Mouse (Mus musculus) adipose tissue, adult 10 weeks (tissue): ENCODE data around the gene Gm10377. TPM values are rescaled to one million over a fixed set of nuclear protein-coding genes. Genes with fewer than 3 reads are reported as not detected.

Experiments used
- polyA plus RNA-seq: library from polyadenylated mRNA; stranded (reverse); fragments of 350-450 nt; fragmentation: Illumina TruSeq; extraction: RNeasy Lipid Tissue Mini Kit (QIAGEN cat#74804); gene quantifications from one replicate; pipeline ENCODE4 v1.2.3, GENCODE M21; 2014; ENCODE audit warnings: low read depth, low replicate concordance

Gm10377 gene
- not detected for polyA plus RNA-seq

DNA sequence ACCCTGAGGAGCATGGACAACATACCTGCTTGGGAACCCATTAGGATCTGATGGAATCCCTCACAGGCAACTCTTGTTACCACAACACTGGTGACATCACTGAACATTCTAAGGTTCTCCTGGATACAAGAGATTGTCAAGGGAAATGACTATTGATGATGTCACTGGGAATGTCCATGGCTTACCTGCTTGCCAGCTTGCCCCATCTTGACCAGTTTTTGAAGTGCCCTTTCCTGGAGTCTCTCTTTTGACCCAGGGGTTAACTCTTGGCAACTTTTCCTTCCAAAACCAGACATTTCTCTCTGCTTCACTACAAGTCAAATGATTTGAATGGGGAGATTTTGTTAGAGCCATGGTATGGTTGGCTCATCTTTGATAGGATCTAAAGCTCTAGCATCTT, at the start of gene Gm10377:
Gm10377 (minus strand) TSS at position 101 of the 400 bp plus-strand sequence.

GRCm38 (mm10) chr14:42768721-42769120, 29.1 kb downstream of the Gm10377 start, which contains the start of gene Gm3015:
Gene Gm3015 (minus strand): TSS chr14:42768821.

Other genes starting within 250 kb of the Gm10377 start
- not detected for gene Gm17124, start 198.1 kb downstream of the Gm10377 start, polyA plus RNA-seq
- gene Gm3633, start 156.1 kb downstream of the Gm10377 start, polyA plus RNA-seq = not detected
- not detected for gene Gm10378, start 142.0 kb downstream of the Gm10377 start, polyA plus RNA-seq
- not detected for gene Gm3015, start 29.2 kb downstream of the Gm10377 start, polyA plus RNA-seq
- gene Gm21977, start 55.5 kb upstream of the Gm10377 start, polyA plus RNA-seq = not detected
- not detected for gene Gm8082, start 195.6 kb upstream of the Gm10377 start, polyA plus RNA-seq
- not detected for gene Gm10376, start 217.6 kb upstream of the Gm10377 start, polyA plus RNA-seq